Mouse (Mus musculus) lung, adult 2 months (tissue): ENCODE results near the gene Ninl.

Source experiments
- CTCF ChIP-seq: fragments of 200-500 bp; IDR thresholded peaks from 2 replicates; pipeline ENCODE4 v1.5.1; 2011; ENCODE audit warnings: mild to moderate bottlenecking, low read length, control low read depth; ENCODE audit not compliant: insufficient read depth
- POLR2A ChIP-seq: fragments of 200-500 bp; IDR thresholded peaks from 2 replicates; pipeline ENCODE4 v1.6.1; 2011; ENCODE audit warnings: low read depth, mild to moderate bottlenecking, control low read depth, low read length, borderline replicate concordance; ENCODE audit errors: extremely low read depth

DNA sequence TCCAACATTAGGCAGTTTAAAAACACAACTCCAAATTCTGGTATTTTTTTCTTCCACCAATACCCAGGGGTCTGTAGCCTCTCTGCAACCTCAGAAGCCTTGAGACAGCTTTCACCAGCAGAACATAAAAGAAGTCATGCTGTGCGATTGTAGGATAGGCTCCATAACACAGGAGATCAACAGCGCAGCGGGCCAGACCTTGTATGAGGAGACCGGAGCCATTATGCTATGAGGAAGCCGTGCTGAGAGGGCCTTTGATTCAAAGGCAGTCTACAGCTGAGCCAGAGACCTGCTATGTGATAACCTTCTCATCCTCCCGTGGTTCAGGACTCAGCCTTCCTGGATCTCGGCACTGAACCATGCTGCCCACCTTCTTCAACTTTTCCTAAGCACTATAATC, 67.3 kb downstream of the Ninl start:
- no peak for TF ChIP-seq CTCF
- TF ChIP-seq POLR2A, result no peak
